8 mouse cellular contexts compared by ENCODE assay signal in genomic region chr1:91299026-91299706, GRCm38 (mm10). TPM values are rescaled to one million over a fixed set of nuclear protein-coding genes. Genes with fewer than 3 reads are reported as not detected.
A peak's percentile ranks its signal among the peaks of the same experiment; 100 is the strongest.
DNase-seq lines count a peak whose midpoint lies in the region; ATAC-seq lines count a peak whose summit lies in the region.

No protein-coding gene starts in this region.

- H3K36me3 ChIP-seq in megakaryocyte, embryonic 14.5 days (replicated peaks; ENCODE audit: low read length), result peaks cover 52% of the 10 kb centered on the region
- 0 out of 2 replicates have a peak, but pooled peaks cover 3% of the 10 kb centered on the region for H3K36me3 ChIP-seq in embryonic facial prominence, embryonic 15.5 days
- H3K36me3 ChIP-seq in limb, embryonic 11.5 days (ENCODE audit: control insufficient read depth, insufficient read depth, low read length), result no peaks in the 10 kb centered on the region
- peaks cover 4% of the 10 kb centered on the region; the same call in 1 of the 2 replicates for H3K36me3 ChIP-seq in splenic B cell, adult 2 months (ENCODE audit: control insufficient read depth, insufficient read depth, low read length, poor library complexity, severe bottlenecking)

- ATAC-seq in megakaryocyte, adult 5-6 weeks (ENCODE audit: poor library complexity, severe bottlenecking), result no peak
- ATAC-seq in embryonic facial prominence, embryonic 15.5 days (ENCODE audit: insufficient number of reproducible peaks, low FRiP score, low TSS enrichment, low read depth), result no peak
- ATAC-seq in limb, embryonic 11.5 days (ENCODE audit: insufficient number of reproducible peaks, low FRiP score, low TSS enrichment, low read depth), result no peak
- no peak for ATAC-seq in monocyte, adult 5-6 weeks (replicated peaks; ENCODE audit: insufficient number of reproducible peaks, low FRiP score, low TSS enrichment, poor library complexity, severe bottlenecking)

- peak overlapping the region; percentile 76 for H3K4me2 ChIP-seq in embryonic facial prominence, embryonic 15.5 days (replicated peaks)
- peak overlapping the region; percentile 58 for H3K4me2 ChIP-seq in limb, embryonic 11.5 days (ENCODE audit: low read depth, severe bottlenecking)

- H3K9me3 ChIP-seq in megakaryocyte, embryonic 14.5 days, result 0 out of 2 replicates have a peak, but pooled peaks cover 6% of the 10 kb centered on the region
- H3K9me3 ChIP-seq in embryonic facial prominence, embryonic 15.5 days (replicated peaks), result no peaks in the 10 kb centered on the region
- no peaks in the 10 kb centered on the region for H3K9me3 ChIP-seq in limb, embryonic 11.5 days (ENCODE audit: control insufficient read depth, low read length)

- DNase-seq in limb, embryonic 11.5 days (ENCODE audit: low spot score), result no peak
- peak; percentile 15 for DNase-seq in splenic B cell, adult 2 months (ENCODE audit: low read depth, low spot score)
- no peak for DNase-seq in MN1 (ENCODE audit: low spot score)
- DNase-seq in cerebellum, postnatal 36 days, result no peak

- no peak overlapping the region for H3K27ac ChIP-seq in embryonic facial prominence, embryonic 15.5 days (replicated peaks)
- no peak overlapping the region for H3K27ac ChIP-seq in limb, embryonic 11.5 days (replicated peaks; ENCODE audit: low read depth, low read length)

- H3K4me3 ChIP-seq in megakaryocyte, embryonic 14.5 days (replicated peaks), result peak overlapping the region; percentile 94
- H3K4me3 ChIP-seq in embryonic facial prominence, embryonic 15.5 days (replicated peaks), result peak overlapping the region; percentile 86
- peak overlapping the region; percentile 63 for H3K4me3 ChIP-seq in limb, embryonic 11.5 days (ENCODE audit: low read depth, low read length)

- H3K9ac ChIP-seq in embryonic facial prominence, embryonic 15.5 days, result 0 out of 2 replicates have a peak overlapping the region, but pooled peaks have one; percentile 2
- H3K9ac ChIP-seq in limb, embryonic 11.5 days (ENCODE audit: low read length), result no peak overlapping the region; the same call in 1 of the 2 replicates

- H3K4me1 ChIP-seq in megakaryocyte, embryonic 14.5 days, result peaks cover 63% of the 10 kb centered on the region
- peaks cover 14% of the 10 kb centered on the region for H3K4me1 ChIP-seq in embryonic facial prominence, embryonic 15.5 days
- H3K4me1 ChIP-seq in limb, embryonic 11.5 days (ENCODE audit: control insufficient read depth, insufficient read depth, low read length), result no peaks in the 10 kb centered on the region

- 79% methylated on average over 13 of the region's 13 CpGs for WGBS in embryonic facial prominence, embryonic 15.5 days
- 84% methylated on average over 13 of the region's 13 CpGs for WGBS in limb, embryonic 11.5 days

- no peaks in the 10 kb centered on the region for H3K27me3 ChIP-seq in megakaryocyte, embryonic 14.5 days (replicated peaks)
- H3K27me3 ChIP-seq in embryonic facial prominence, embryonic 15.5 days, result no peaks in the 10 kb centered on the region
- H3K27me3 ChIP-seq in limb, embryonic 11.5 days (ENCODE audit: control insufficient read depth, insufficient read depth, low read length), result no peaks in the 10 kb centered on the region
- H3K27me3 ChIP-seq in splenic B cell, adult 2 months (ENCODE audit: control insufficient read depth, insufficient read depth, low read length, poor library complexity, severe bottlenecking), result no peaks in the 10 kb centered on the region; the same call in 1 of the 2 replicates

RNA-seq across cellular contexts. Expression of gene Scly, which starts 1.0 kb away (rescaled TPM):
- 13.6 and 18.3 TPM in 2 replicates for polyA plus RNA-seq in megakaryocyte, embryonic 14.5 days (2012; ENCODE audit: insufficient read depth, low replicate concordance)
- total RNA-seq in megakaryocyte, adult 5-6 weeks (2015), result 10.9 and 12.9 TPM in 2 replicates
- total RNA-seq in megakaryocyte, adult 5-6 weeks (2017), result 15.3 and 16.8 TPM in 2 replicates
- polyA plus RNA-seq in embryonic facial prominence, embryonic 15.5 days (2015; fragmentation: Nextera tagmentation; extraction: Ambion mirVana), result 12.7 and 14.0 TPM in 2 replicates
- polyA plus RNA-seq in limb, embryonic 11.5 days (2014; fragmentation: Nextera tagmentation; extraction: Ambion mirVana), result 11.5 and 14.1 TPM in 2 replicates
- 18.4 to 25.4 TPM (median 25.1 TPM) in 3 replicates for total RNA-seq in monocyte, adult 5-6 weeks (2017)

RNA-seq across cellular contexts. Expression of gene Espnl, which starts 22.7 kb away (rescaled TPM):
- polyA plus RNA-seq in megakaryocyte, embryonic 14.5 days (2012; ENCODE audit: insufficient read depth, low replicate concordance), result 0.23 and 0.50 TPM in 2 replicates
- total RNA-seq in megakaryocyte, adult 5-6 weeks (2015), result not detected in 2 replicates
- not detected in 2 replicates for total RNA-seq in megakaryocyte, adult 5-6 weeks (2017)
- 0.04 TPM in 1 of 2 replicates, not detected in the other for polyA plus RNA-seq in embryonic facial prominence, embryonic 15.5 days (2015; fragmentation: Nextera tagmentation; extraction: Ambion mirVana)
- polyA plus RNA-seq in limb, embryonic 11.5 days (2014; fragmentation: Nextera tagmentation; extraction: Ambion mirVana), result 0.05 TPM in 1 of 2 replicates, not detected in the other
- not detected in 3 replicates for total RNA-seq in monocyte, adult 5-6 weeks (2017)

RNA-seq across cellular contexts. Expression of gene Ube2f, which starts 49.1 kb away (rescaled TPM):
- polyA plus RNA-seq in megakaryocyte, embryonic 14.5 days (2012; ENCODE audit: insufficient read depth, low replicate concordance), result 4.9 and 13.4 TPM in 2 replicates
- total RNA-seq in megakaryocyte, adult 5-6 weeks (2015), result 94.5 and 117 TPM in 2 replicates
- total RNA-seq in megakaryocyte, adult 5-6 weeks (2017), result 59.1 and 63.1 TPM in 2 replicates
- 67.0 and 67.6 TPM in 2 replicates for polyA plus RNA-seq in embryonic facial prominence, embryonic 15.5 days (2015; fragmentation: Nextera tagmentation; extraction: Ambion mirVana)
- polyA plus RNA-seq in limb, embryonic 11.5 days (2014; fragmentation: Nextera tagmentation; extraction: Ambion mirVana), result 80.3 and 84.7 TPM in 2 replicates
- total RNA-seq in monocyte, adult 5-6 weeks (2017), result 75.0 to 85.6 TPM (median 83.2 TPM) in 3 replicates

RNA-seq across cellular contexts. Expression of gene Klhl30, which starts 51.6 kb away (rescaled TPM):
- not detected in 2 replicates for polyA plus RNA-seq in megakaryocyte, embryonic 14.5 days (2012; ENCODE audit: insufficient read depth, low replicate concordance)
- not detected in 2 replicates for total RNA-seq in megakaryocyte, adult 5-6 weeks (2015)
- total RNA-seq in megakaryocyte, adult 5-6 weeks (2017), result 0.11 TPM in 1 of 2 replicates, not detected in the other
- polyA plus RNA-seq in embryonic facial prominence, embryonic 15.5 days (2015; fragmentation: Nextera tagmentation; extraction: Ambion mirVana), result 4.4 and 6.3 TPM in 2 replicates
- polyA plus RNA-seq in limb, embryonic 11.5 days (2014; fragmentation: Nextera tagmentation; extraction: Ambion mirVana), result 0.25 and 0.44 TPM in 2 replicates
- 1.2 to 11.7 TPM (median 3.0 TPM) in 3 replicates for total RNA-seq in monocyte, adult 5-6 weeks (2017)
